Mouse (Mus musculus): ENCODE results near the gene Ndufaf5. TPM values are rescaled to one million over a fixed set of nuclear protein-coding genes. Genes with fewer than 3 reads are reported as not detected.
A peak's percentile ranks its signal among the peaks of the same experiment; 100 is the strongest.

The Ndufaf5 gene
- total and polyA plus RNA-seq, 3 experiments, result 17.1 to 21.1 TPM; not detected in 1

DNA sequence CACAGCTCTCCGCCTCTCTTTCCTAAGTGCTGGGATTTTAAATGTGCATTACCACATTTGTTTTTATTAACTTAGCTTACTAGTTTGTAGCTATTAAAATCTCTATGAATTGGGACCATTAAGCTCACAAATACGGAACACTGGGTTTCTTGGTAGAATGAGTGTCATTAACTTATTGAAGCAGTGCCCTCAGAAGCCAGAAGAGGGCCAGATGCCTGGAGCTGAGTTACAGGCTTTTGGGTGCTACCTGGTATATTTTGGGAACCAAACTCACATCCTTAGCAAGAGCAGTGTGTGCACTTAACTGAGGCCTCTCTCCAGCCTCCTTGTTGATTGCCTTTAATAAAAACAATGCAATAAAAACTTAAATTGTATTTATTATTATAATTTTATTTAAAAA is 30.3 kb downstream of the Ndufaf5 start:
- Histone ChIP-seq H3K27ac (ENCODE audit: control insufficient read depth, low read depth, low read length) (no peak overlapping the region), H3K79me2 (ENCODE audit: control insufficient read depth, insufficient read depth, low read length, poor library complexity) (no peaks in the 10 kb centered on the region), H3K9me3 (replicated peaks; ENCODE audit: insufficient read depth, low read length) (no peaks in the 10 kb centered on the region), H3K27me3 (ENCODE audit: control insufficient read depth in 1 of 2, insufficient read depth in 2 of 2, low read length in 2 of 2) (no peaks in the 10 kb centered on the region), H3K4me3 (ENCODE audit: control insufficient read depth in 1 of 2, insufficient read depth in 1 of 2, low read depth in 2 of 2, low read length in 2 of 2) (no peak overlapping the region), H3K9ac (ENCODE audit: control insufficient read depth, low read depth, low read length, poor library complexity, severe bottlenecking) (no peak overlapping the region), H3K4me1 (ENCODE audit: control insufficient read depth in 1 of 2, insufficient read depth in 2 of 2, low read length in 2 of 2) (no peaks in the 10 kb centered on the region), H3K36me3 (ENCODE audit: control insufficient read depth in 1 of 2, insufficient read depth in 2 of 2, low read length in 2 of 2) (no peaks in the 10 kb centered on the region)
- no peak for DNase-seq (ENCODE audit: low read depth, low spot score)
- TF ChIP-seq GABPA (IDR thresholded peaks at IDR 0.05; ENCODE audit: low read depth, low read length), result no peak

DNA sequence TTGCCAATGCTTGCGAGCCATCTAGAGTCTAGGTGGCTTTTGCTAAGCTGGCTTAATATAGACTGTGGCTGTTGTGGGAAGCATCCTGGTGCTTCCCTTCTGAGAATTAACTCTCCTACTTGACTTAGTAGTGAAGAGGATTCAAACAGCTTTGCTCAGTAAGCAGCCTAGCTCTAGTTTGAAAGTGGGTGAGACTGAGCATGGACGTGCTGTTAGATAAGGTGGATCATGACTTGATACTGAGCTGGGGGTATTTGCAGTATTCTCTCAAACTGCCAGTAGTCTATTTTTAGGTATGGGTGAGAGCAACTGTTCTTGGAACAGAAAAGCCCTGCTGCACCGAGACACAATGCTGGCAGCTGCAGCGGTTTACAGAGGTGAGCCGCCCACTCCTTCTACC is 32.1 kb downstream of the Ndufaf5 start:
- no peak overlapping the region for H3K9ac ChIP-seq (ENCODE audit: control insufficient read depth, low read depth, low read length, poor library complexity, severe bottlenecking)
- H3K27me3 ChIP-seq (ENCODE audit: control insufficient read depth in 1 of 2, insufficient read depth in 2 of 2, low read length in 2 of 2), result no peaks in the 10 kb centered on the region
- H3K36me3 ChIP-seq (ENCODE audit: control insufficient read depth in 1 of 2, insufficient read depth in 2 of 2, low read length in 2 of 2), result no peaks in the 10 kb centered on the region
- no peaks in the 10 kb centered on the region for H3K79me2 ChIP-seq (ENCODE audit: control insufficient read depth, insufficient read depth, low read length, poor library complexity)
- no peaks in the 10 kb centered on the region for H3K4me1 ChIP-seq (ENCODE audit: control insufficient read depth in 1 of 2, insufficient read depth in 2 of 2, low read length in 2 of 2)
- DNase-seq (ENCODE audit: low read depth, low spot score), result peak; percentile 24
- no peak overlapping the region for H3K4me3 ChIP-seq (ENCODE audit: control insufficient read depth in 1 of 2, insufficient read depth in 1 of 2, low read depth in 2 of 2, low read length in 2 of 2)
- no peak for TF ChIP-seq ZMIZ1 (IDR thresholded peaks at IDR 0.05; ENCODE audit: low read depth, low read length)
- no peak for TF ChIP-seq ZC3H11A (IDR thresholded peaks at IDR 0.05; ENCODE audit: low read depth, low read length)
- peak; percentile 71; the same call in 1 of the 2 replicates for TF ChIP-seq MEF2A (IDR thresholded peaks at IDR 0.05; ENCODE audit: extremely low read depth, insufficient replicate concordance, low read depth, low read length, poor library complexity, severe bottlenecking)
- TF ChIP-seq EP300 (IDR thresholded peaks at IDR 0.05; ENCODE audit: low read depth in 1 of 2, low read length in 2 of 2), result no peak
- no peak for TF ChIP-seq TBP (IDR thresholded peaks at IDR 0.05; ENCODE audit: low read depth, low read length)
- TF ChIP-seq MYB (IDR thresholded peaks at IDR 0.05; ENCODE audit: low read depth, low read length), result no peak
- H3K9me3 ChIP-seq (replicated peaks; ENCODE audit: insufficient read depth, low read length), result no peaks in the 10 kb centered on the region
- no peak overlapping the region for H3K27ac ChIP-seq (ENCODE audit: control insufficient read depth, low read depth, low read length)

DNA sequence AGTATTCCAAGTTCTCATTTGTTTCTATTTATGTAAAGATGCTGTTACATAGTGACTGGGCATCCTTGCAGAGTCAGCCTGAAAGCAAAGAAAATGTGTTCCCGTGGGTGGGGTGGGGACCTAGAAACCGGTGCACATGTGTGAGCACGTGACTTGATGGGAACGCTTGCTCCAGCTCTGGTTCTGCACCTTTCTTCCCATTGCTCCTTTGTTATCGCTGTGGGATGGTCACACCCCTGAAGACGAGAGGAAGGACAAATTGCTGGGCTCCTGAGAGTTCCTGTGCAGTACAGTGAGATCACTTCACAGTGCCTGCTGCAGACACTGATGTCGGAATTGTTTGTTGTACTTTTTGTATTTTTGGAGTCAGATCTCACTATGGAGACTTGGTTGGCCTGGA is 33.3 kb downstream of the Ndufaf5 start:
- TF ChIP-seq POLR2AphosphoS5 (IDR thresholded peaks at IDR 0.05; ENCODE audit: borderline replicate concordance, low read depth, low read length) (no peak), ZNF384 (IDR thresholded peaks at IDR 0.05; ENCODE audit: low read depth, low read length) (no peak), KAT2A (conservative IDR thresholded peaks at IDR 0.05; ENCODE audit: low read depth, low read length) (no peak), UBTF (IDR thresholded peaks at IDR 0.05; ENCODE audit: borderline replicate concordance, insufficient read depth, low read depth, low read length) (no peak), TCF12 (IDR thresholded peaks at IDR 0.05; ENCODE audit: low read depth, low read length) (no peak), NELFE (IDR thresholded peaks at IDR 0.05; ENCODE audit: low read depth, low read length) (no peak)
- Histone ChIP-seq H3K4me1 (ENCODE audit: control insufficient read depth in 1 of 2, insufficient read depth in 2 of 2, low read length in 2 of 2) (no peaks in the 10 kb centered on the region), H3K9me3 (replicated peaks; ENCODE audit: insufficient read depth, low read length) (no peaks in the 10 kb centered on the region), H3K36me3 (ENCODE audit: control insufficient read depth in 1 of 2, insufficient read depth in 2 of 2, low read length in 2 of 2) (no peaks in the 10 kb centered on the region), H3K27ac (ENCODE audit: control insufficient read depth, low read depth, low read length) (no peak overlapping the region), H3K27me3 (ENCODE audit: control insufficient read depth in 1 of 2, insufficient read depth in 2 of 2, low read length in 2 of 2) (no peaks in the 10 kb centered on the region), H3K4me3 (ENCODE audit: control insufficient read depth in 1 of 2, insufficient read depth in 1 of 2, low read depth in 2 of 2, low read length in 2 of 2) (no peak overlapping the region), H3K9ac (ENCODE audit: control insufficient read depth, low read depth, low read length, poor library complexity, severe bottlenecking) (no peak overlapping the region), H3K79me2 (ENCODE audit: control insufficient read depth, insufficient read depth, low read length, poor library complexity) (no peaks in the 10 kb centered on the region)
- no peak for DNase-seq (ENCODE audit: low read depth, low spot score)

All from MEL (cell line).